Mouse (Mus musculus) testis, postnatal 10 days (tissue): ENCODE data around the gene Cbwd1.
A peak's percentile ranks its signal among the peaks of the same experiment; 100 is the strongest.

ENCODE experiments used
- DNase-seq: peaks from one replicate; pipeline ENCODE4 v3.0.0; 2021; ENCODE audit warnings: low spot score

Cbwd1 gene

GRCm38 (mm10) chr19:24961172-24961962 lies at the start of gene Cbwd1:
Cbwd1 (minus strand) TSS chr19:24961610.
- DNase-seq: peak; percentile 99

- no peak for DNase-seq
Measured at GRCm38 (mm10) chr19:25008509-25008908, 47.1 kb upstream of the Cbwd1 start.

- DNase-seq: no peak
Measured at GRCm38 (mm10) chr19:25006686-25007085, 45.3 kb upstream of the Cbwd1 start.

GRCm38 (mm10) chr19:25003810-25004209 lies 42.4 kb upstream of the Cbwd1 start:
- no peak for DNase-seq

- no peak for DNase-seq
Measured at GRCm38 (mm10) chr19:25002828-25003227, 41.4 kb upstream of the Cbwd1 start.

- no peak for DNase-seq
Measured at GRCm38 (mm10) chr19:25002032-25002431, 40.6 kb upstream of the Cbwd1 start.

GRCm38 (mm10) chr19:25000153-25000552 lies 38.7 kb upstream of the Cbwd1 start:
- no peak for DNase-seq

GRCm38 (mm10) chr19:24999201-24999886 lies 37.9 kb upstream of the Cbwd1 start, which contains the start of gene Dock8:
Dock8 (plus strand) TSS chr19:24999534.
- peak; percentile 74 for DNase-seq

- no peak for DNase-seq
Measured at GRCm38 (mm10) chr19:24998561-24998960, 37.2 kb upstream of the Cbwd1 start.

GRCm38 (mm10) chr19:24996815-24997704 lies 35.6 kb upstream of the Cbwd1 start:
- DNase-seq: no peak

GRCm38 (mm10) chr19:24994900-24995299 lies 33.5 kb upstream of the Cbwd1 start:
- DNase-seq: no peak

GRCm38 (mm10) chr19:24993526-24993925 lies 32.1 kb upstream of the Cbwd1 start:
- no peak for DNase-seq

GRCm38 (mm10) chr19:24990138-24990822 lies 28.9 kb upstream of the Cbwd1 start:
- DNase-seq: no peak

- DNase-seq: no peak
Measured at GRCm38 (mm10) chr19:24988831-24989230, 27.4 kb upstream of the Cbwd1 start.

- no peak for DNase-seq
Measured at GRCm38 (mm10) chr19:24987355-24987754, 25.9 kb upstream of the Cbwd1 start.

GRCm38 (mm10) chr19:24985045-24985444 lies 23.6 kb upstream of the Cbwd1 start:
- DNase-seq: no peak

GRCm38 (mm10) chr19:24983857-24984498 lies 22.6 kb upstream of the Cbwd1 start:
- DNase-seq: no peak

GRCm38 (mm10) chr19:24983050-24983449 lies 21.6 kb upstream of the Cbwd1 start:
- DNase-seq: no peak

- no peak for DNase-seq
Measured at GRCm38 (mm10) chr19:24981294-24981693, 19.9 kb upstream of the Cbwd1 start.

GRCm38 (mm10) chr19:24978852-24979842 lies 17.7 kb upstream of the Cbwd1 start:
- no peak for DNase-seq
